Mouse (Mus musculus) limb, embryonic 14.5 days (tissue): ENCODE results near the gene Xrcc1. TPM values are rescaled to one million over a fixed set of nuclear protein-coding genes. Genes with fewer than 3 reads are reported as not detected.

Experiments
- ATAC-seq: fragments of 200-750 bp; cut with Nextera tagmentation; 2 replicates; pipeline ENCODE4 v1.8.0; 2017; ENCODE audit warnings: low read depth, moderate number of reproducible peaks, moderate TSS enrichment; ENCODE audit not compliant: low FRiP score
- DNase-seq: peaks from one replicate; pipeline ENCODE4 v3.0.0-alpha.2; 2015; ENCODE audit warnings: low spot score
- H3K27ac ChIP-seq: fragments of 300-500 bp; sonication (generic); replicated peaks from 2 replicates; pipeline ENCODE4 v1.5.1; 2014; ENCODE audit warnings: low read depth, mild to moderate bottlenecking, low read length, moderate library complexity, mixed read lengths
- H3K27me3 ChIP-seq: fragments of 300-500 bp; sonication (generic); 2 replicates; pipeline ENCODE4 v1.6.1; 2014; ENCODE audit warnings: low read length, mixed read lengths; ENCODE audit not compliant: control insufficient read depth, insufficient read depth
- H3K36me3 ChIP-seq: fragments of 300-500 bp; sonication (generic); 2 replicates; pipeline ENCODE4 v1.6.1; 2014; ENCODE audit warnings: mild to moderate bottlenecking, low read length, moderate library complexity, mixed read lengths; ENCODE audit not compliant: control insufficient read depth, insufficient read depth
- H3K4me1 ChIP-seq: fragments of 300-500 bp; sonication (generic); 2 replicates; pipeline ENCODE4 v1.6.1; 2014; ENCODE audit warnings: antibody characterized with exemption, low read length, mixed read lengths; ENCODE audit not compliant: control insufficient read depth, insufficient read depth
- H3K4me2 ChIP-seq: fragments of 300-500 bp; sonication (generic); replicated peaks from 2 replicates; pipeline ENCODE4 v1.6.1; 2014; ENCODE audit warnings: low read depth, mild to moderate bottlenecking, low read length, moderate library complexity; ENCODE audit not compliant: severe bottlenecking
- H3K4me3 ChIP-seq: fragments of 300-500 bp; sonication (generic); replicated peaks from 2 replicates; pipeline ENCODE4 v1.5.1; 2014; ENCODE audit warnings: low read length
- H3K9ac ChIP-seq: fragments of 300-500 bp; sonication (generic); 2 replicates; pipeline ENCODE4 v1.6.1; 2014; ENCODE audit warnings: mild to moderate bottlenecking, low read depth, low read length, moderate library complexity; ENCODE audit not compliant: severe bottlenecking
- H3K9me3 ChIP-seq: fragments of 300-500 bp; sonication (generic); 2 replicates; pipeline ENCODE4 v1.6.1; 2016; ENCODE audit warnings: low read length; ENCODE audit not compliant: control insufficient read depth
- POLR2A ChIP-seq: fragments of 200-500 bp; IDR thresholded peaks from 2 replicates; pipeline ENCODE4 v1.8.0; 2012; ENCODE audit warnings: inconsistent platforms, mild to moderate bottlenecking, moderate library complexity, borderline replicate concordance; ENCODE audit not compliant: insufficient read depth, insufficient read length; ENCODE audit errors: extremely low read depth
- WGBS: fragments of 180-500 bp; shearing (Covaris S2); extraction: QIAGEN DNeasy Blood & Tissue Kit; methylation state at CpG from one replicate; pipeline ENCODE4 v1.1.7; 2014; 5-methylcytosine and 5-hydroxymethylcytosine counted together
- polyA plus RNA-seq, 2 experiments: library from polyadenylated mRNA; depleted of rRNA in 1 of 2; stranded (reverse) in 1 of 2; unstranded in 1 of 2; fragments of >200 nt; fragmentation: Nextera tagmentation in 1 of 2; extraction: Ambion mirVana in 1 of 2; gene quantifications; 2 replicates each; pipeline versions ENCODE4 v1.2.1 to v1.2.3; 2012 to 2014

Gene Xrcc1
- polyA plus RNA-seq, 2 experiments: 103 to 133 TPM

DNA sequence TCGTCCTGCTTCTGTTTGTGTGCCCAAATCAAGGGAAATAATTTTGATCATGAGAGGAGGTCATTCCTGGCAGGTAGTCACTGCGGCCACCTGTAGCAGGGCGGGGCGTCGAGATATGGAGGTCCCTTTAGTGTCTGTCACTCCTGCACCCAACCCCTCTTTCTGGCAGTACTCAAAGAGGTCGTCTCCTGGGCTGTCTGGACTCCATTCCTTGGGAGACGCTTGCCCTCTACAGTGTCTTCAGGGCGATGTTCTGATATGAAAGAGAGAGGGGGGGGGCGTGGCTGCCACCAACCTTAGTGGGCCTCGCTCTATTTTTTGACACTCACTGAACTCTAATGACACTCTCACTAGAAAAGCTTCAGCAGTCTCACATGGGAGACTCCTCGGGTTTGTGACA, 16.5 kb upstream of the Xrcc1 start:
- Histone ChIP-seq H3K27ac (0 out of 2 replicates have a peak overlapping the region, but pooled peaks have one; percentile 83), H3K36me3 (peaks cover 22% of the 10 kb centered on the region), H3K4me2 (peak overlapping the region; percentile 75), H3K4me3 (peak overlapping the region; percentile 66), H3K9ac (peak overlapping the region; percentile 69), H3K27me3 (no peaks in the 10 kb centered on the region), H3K9me3 (no peaks in the 10 kb centered on the region), H3K4me1 (peaks cover 26% of the 10 kb centered on the region)
- DNase-seq: no peak
- no peak for TF ChIP-seq POLR2A
- 64% methylated on average over 11 of the region's 11 CpGs for WGBS
- no peak for ATAC-seq

DNA sequence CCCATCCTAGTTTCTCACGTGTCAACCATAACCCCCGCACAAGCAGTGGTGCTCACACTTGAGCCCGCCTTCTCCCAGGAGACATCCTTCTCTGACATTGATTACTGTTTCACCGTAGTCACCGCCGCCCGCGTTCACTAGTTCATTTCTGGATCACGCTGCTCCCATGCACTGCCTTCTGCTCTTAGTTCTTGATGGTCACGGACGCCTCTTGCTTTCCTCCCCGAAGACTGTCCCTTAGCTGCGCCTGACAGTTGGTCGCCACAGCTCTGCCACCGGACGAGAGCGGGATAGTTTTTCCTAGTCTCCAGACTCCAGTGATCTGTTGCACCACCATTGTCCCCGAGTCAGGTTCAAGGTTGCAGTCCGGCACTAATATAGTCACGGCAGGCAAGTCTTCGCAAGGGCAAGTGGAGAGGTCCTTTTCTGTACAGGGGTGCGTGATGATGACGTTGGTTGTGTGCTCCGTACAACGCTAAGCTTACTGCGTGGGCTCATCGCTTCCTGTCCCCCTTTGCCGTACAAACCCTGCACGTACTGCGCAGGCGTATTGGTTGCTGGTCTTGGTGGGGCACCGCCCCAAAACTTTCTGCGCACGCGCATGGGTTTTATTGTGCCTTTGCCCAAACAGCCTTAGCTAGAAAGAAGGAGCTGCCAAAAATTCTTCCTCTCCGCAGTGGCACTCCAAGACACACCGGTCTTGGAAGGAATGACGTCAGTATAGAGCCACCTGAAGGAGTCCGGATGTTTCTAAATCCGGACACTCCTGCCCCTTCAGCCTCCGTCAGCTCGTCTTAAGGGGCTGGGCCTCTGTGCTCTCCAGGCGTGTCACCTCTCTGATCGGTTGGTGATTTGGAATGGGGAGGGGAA, 15.8 kb upstream of the Xrcc1 start, which contains the start of gene Irgq:
Irgq (plus strand) TSS at position 628 of the 870 bp plus-strand sequence.
- peak; percentile 95 for ATAC-seq

DNA sequence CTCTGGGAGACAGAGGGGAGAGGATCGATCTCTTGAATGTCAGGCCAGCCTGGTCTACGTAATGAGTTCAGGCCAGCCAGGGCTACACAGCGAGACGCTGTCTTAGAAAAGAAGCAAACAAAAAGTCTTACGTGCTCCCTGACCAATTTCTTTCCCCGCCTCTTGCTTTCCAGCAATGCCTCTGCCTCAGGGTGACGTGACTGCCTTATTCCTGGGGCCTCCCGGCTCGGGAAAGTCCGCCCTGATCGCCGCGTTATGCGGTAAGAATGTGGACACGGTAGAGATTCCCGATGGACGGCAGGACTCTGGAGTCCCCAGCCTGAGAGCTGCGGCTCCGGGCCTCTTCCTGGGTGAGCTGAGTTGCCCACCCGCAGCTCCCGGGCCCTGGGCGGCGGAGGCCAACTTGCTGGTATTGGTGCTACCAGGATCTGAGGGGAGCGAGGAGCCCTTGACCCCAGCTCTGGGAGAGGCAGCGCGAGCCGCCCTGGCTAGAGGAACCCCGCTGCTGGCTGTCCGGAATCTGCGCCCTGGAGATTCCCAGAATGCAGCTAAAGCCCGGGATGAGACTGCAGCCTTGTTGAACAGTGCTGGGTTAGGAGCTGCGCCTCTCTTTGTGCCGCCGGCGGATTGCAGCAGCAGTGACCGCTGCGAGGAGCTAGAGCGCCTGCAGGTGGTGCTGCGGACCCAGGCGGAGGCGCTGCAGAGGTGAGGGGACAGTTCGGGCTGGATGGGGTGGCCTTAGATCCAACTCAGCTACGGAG, 14.7 kb upstream of the Xrcc1 start:
- ATAC-seq: peak; percentile 45
- H3K4me3 ChIP-seq: peak overlapping the region; percentile 66

More for the DNA sequence above, 15.8 kb upstream of the Xrcc1 start, which contains the start of gene Irgq:
- 0 out of 2 replicates have a peak, but pooled peaks have one; percentile 38 for TF ChIP-seq POLR2A
- Histone ChIP-seq H3K36me3 (peaks cover 26% of the 10 kb centered on the region), H3K27ac (peak within 1 kb of the TSS; percentile 83), H3K4me3 (peak within 1 kb of the TSS; percentile 66), H3K4me2 (peak within 1 kb of the TSS; percentile 94), H3K27me3 (no peaks in the 10 kb centered on the region), H3K9me3 (no peaks in the 10 kb centered on the region), H3K4me1 (peaks cover 26% of the 10 kb centered on the region), H3K9ac (peak within 1 kb of the TSS; percentile 72)
- DNase-seq: peak; percentile 100
- WGBS: under 1% methylated on average over 44 of the region's 44 CpGs

DNA sequence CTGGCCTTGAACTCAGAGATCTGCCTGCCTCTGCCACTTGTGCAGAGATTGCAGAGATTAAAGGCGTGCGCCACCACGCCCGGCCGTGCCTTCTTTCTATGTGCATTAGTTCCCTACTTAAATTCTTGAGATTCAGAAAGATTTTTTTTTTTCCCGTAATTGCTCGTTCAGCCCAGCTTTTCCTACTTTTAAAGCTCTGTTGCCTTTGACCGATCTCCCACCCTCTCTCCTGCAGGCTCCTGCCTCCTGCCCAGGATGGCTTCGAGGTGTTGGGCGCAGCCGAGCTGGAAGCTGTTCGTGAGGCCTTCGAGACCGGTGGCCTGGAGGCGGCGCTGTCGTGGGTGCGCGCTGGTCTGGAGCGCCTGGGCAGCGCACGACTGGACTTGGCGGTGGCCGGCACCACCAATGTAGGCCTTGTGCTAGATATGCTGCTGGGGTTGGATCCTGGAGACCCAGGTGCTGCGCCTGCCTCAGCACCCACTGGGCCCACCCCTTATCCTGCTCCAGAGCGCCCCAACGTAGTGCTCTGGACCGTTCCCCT, 13.0 kb upstream of the Xrcc1 start:
- 70% methylated on average over 28 of the region's 28 CpGs for WGBS
- Histone ChIP-seq H3K9ac (no peak overlapping the region), H3K4me1 (peaks cover 26% of the 10 kb centered on the region), H3K27me3 (no peaks in the 10 kb centered on the region), H3K4me3 (no peak overlapping the region), H3K9me3 (no peaks in the 10 kb centered on the region), H3K4me2 (no peak overlapping the region), H3K27ac (no peak overlapping the region), H3K36me3 (peaks cover 40% of the 10 kb centered on the region)
- DNase-seq (no peak), ATAC-seq (no peak)
- no peak for TF ChIP-seq POLR2A

More for the DNA sequence above, 14.7 kb upstream of the Xrcc1 start:
- Histone ChIP-seq H3K4me2 (peak overlapping the region; percentile 94), H3K4me1 (peaks cover 26% of the 10 kb centered on the region), H3K9ac (peak overlapping the region; percentile 72), H3K9me3 (no peaks in the 10 kb centered on the region), H3K36me3 (peaks cover 36% of the 10 kb centered on the region), H3K27me3 (no peaks in the 10 kb centered on the region), H3K27ac (peak overlapping the region; percentile 67)
- 1% methylated on average over 43 of the region's 43 CpGs for WGBS
- peak; percentile 73 for DNase-seq
- TF ChIP-seq POLR2A: peak; percentile 22; the same call in 1 of the 2 replicates

DNA sequence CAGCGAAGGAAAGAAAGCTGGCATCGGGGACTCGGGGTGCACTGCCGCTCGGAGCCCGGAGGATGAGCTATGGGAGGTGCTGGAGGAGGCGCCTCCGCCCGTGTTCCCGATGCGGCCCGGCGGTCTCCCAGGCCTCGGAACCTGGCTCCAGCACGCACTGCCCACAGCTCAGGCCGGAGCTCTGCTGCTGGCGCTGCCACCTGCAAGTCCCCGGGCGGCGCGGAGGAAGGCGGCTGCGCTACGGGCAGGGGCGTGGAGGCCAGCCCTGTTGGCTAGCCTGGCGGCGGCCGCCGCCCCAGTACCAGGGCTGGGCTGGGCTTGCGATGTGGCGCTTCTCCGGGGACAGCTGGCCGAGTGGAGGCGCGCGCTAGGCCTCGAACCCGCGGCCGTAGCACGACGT, 12.3 kb upstream of the Xrcc1 start:
- TF ChIP-seq POLR2A: no peak
- DNase-seq (no peak), ATAC-seq (no peak)
- Histone ChIP-seq H3K4me1 (peaks cover 26% of the 10 kb centered on the region), H3K27me3 (no peaks in the 10 kb centered on the region), H3K36me3 (peaks cover 40% of the 10 kb centered on the region), H3K4me2 (0 out of 2 replicates have a peak overlapping the region, but pooled peaks have one; percentile 3), H3K9ac (no peak overlapping the region), H3K4me3 (no peak overlapping the region), H3K9me3 (no peaks in the 10 kb centered on the region), H3K27ac (no peak overlapping the region)
- WGBS: 27% methylated on average over 21 of the region's 42 CpGs
